Mouse (Mus musculus) heart, embryonic 10.5 days (tissue): ENCODE results near the gene Stambpl1. TPM values are rescaled to one million over a fixed set of nuclear protein-coding genes. Genes with fewer than 3 reads are reported as not detected.

Source experiments
- DNase-seq: peaks from one replicate; pipeline ENCODE4 v3.0.0-alpha.2; 2017; ENCODE audit warnings: low spot score
- H3K27ac ChIP-seq: fragments of 300-500 bp; sonication (generic); 2 replicates; pipeline ENCODE4 v1.5.1; 2016; ENCODE audit warnings: mild to moderate bottlenecking
- H3K27me3 ChIP-seq: fragments of 300-500 bp; sonication (generic); 2 replicates; pipeline ENCODE4 v1.6.1; 2016; ENCODE audit warnings: mild to moderate bottlenecking; ENCODE audit not compliant: poor library complexity, insufficient read depth, severe bottlenecking
- H3K36me3 ChIP-seq: fragments of 300-500 bp; sonication (generic); 2 replicates; pipeline ENCODE4 v1.6.1; 2016; ENCODE audit warnings: mild to moderate bottlenecking, moderate library complexity
- H3K4me1 ChIP-seq: fragments of 300-500 bp; sonication (generic); 2 replicates; pipeline ENCODE4 v1.6.1; 2016; ENCODE audit warnings: mild to moderate bottlenecking
- H3K4me3 ChIP-seq: fragments of 300-500 bp; sonication (generic); 2 replicates; pipeline ENCODE4 v1.5.1; 2016; ENCODE audit warnings: mild to moderate bottlenecking, moderate library complexity
- H3K9me3 ChIP-seq: fragments of 300-500 bp; sonication (generic); 2 replicates; pipeline ENCODE4 v1.6.1; 2016; ENCODE audit warnings: mild to moderate bottlenecking, moderate library complexity
- WGBS: fragments of 180-500 bp; shearing (Covaris S2); methylation state at CpG from one replicate; pipeline ENCODE4 v1.1.7; 2016; 5-methylcytosine and 5-hydroxymethylcytosine counted together
- polyA plus RNA-seq: library from polyadenylated mRNA; unstranded; fragments of >200 nt; fragmentation: Nextera tagmentation; extraction: Ambion mirVana; gene quantifications from 2 replicates; pipeline ENCODE4 v1.2.1, GENCODE M21; 2016

The Stambpl1 gene
- polyA plus RNA-seq, 1 experiment from 2014 or later = 3.9 TPM

- H3K36me3 ChIP-seq = peaks cover 2% of the 10 kb centered on the region; the same call in 1 of the 2 replicates
- 17% methylated on average over 14 of the region's 14 CpGs for WGBS
- no peaks in the 10 kb centered on the region; the same call in 1 of the 2 replicates for H3K27me3 ChIP-seq
- peak overlapping the region; percentile 85 for H3K27ac ChIP-seq
- H3K4me3 ChIP-seq = peak overlapping the region; percentile 59
- DNase-seq = no peak
- H3K4me1 ChIP-seq = peaks cover 14% of the 10 kb centered on the region; the same call in 1 of the 2 replicates
- no peaks in the 10 kb centered on the region for H3K9me3 ChIP-seq
These were observed 62.3 kb downstream of the Stambpl1 start for GRCm38 (mm10) chr19:34254101-34254879.

- peaks cover 2% of the 10 kb centered on the region; the same call in 1 of the 2 replicates for H3K36me3 ChIP-seq
- 27% methylated on average over 16 of the region's 16 CpGs for WGBS
- no peaks in the 10 kb centered on the region for H3K9me3 ChIP-seq
- peak; percentile 92 for DNase-seq
- H3K27me3 ChIP-seq = no peaks in the 10 kb centered on the region
- peak within 1 kb of the TSS; percentile 59 for H3K4me3 ChIP-seq
- peaks cover 14% of the 10 kb centered on the region; the same call in 1 of the 2 replicates for H3K4me1 ChIP-seq
- H3K27ac ChIP-seq = peak within 1 kb of the TSS; percentile 85
These were observed 63.1 kb downstream of the Stambpl1 start, which contains the start of gene Acta2 for GRCm38 (mm10) chr19:34254880-34255681. TSS of gene Acta2 (minus strand) at chr19:34255590.

- DNase-seq = no peak
- Histone ChIP-seq H3K27me3 (no peaks in the 10 kb centered on the region), H3K36me3 (peaks cover 2% of the 10 kb centered on the region; the same call in 1 of the 2 replicates), H3K27ac (peak overlapping the region; percentile 85; the same call in 1 of the 2 replicates), H3K9me3 (no peaks in the 10 kb centered on the region), H3K4me3 (no peak overlapping the region), H3K4me1 (peaks cover 14% of the 10 kb centered on the region; the same call in 1 of the 2 replicates)
- 74% methylated on average over 5 of the region's 5 CpGs for WGBS
These were observed 64.1 kb downstream of the Stambpl1 start for GRCm38 (mm10) chr19:34256149-34256548.

- Histone ChIP-seq H3K27ac (no peak overlapping the region), H3K4me3 (no peak overlapping the region), H3K4me1 (peaks cover 14% of the 10 kb centered on the region; the same call in 1 of the 2 replicates), H3K27me3 (no peaks in the 10 kb centered on the region), H3K36me3 (no peaks in the 10 kb centered on the region), H3K9me3 (no peaks in the 10 kb centered on the region)
- no peak for DNase-seq
- 86% methylated on average over 2 of the region's 2 CpGs for WGBS
These were observed 64.9 kb downstream of the Stambpl1 start for GRCm38 (mm10) chr19:34256936-34257335.

GRCm38 (mm10) chr19:34262273-34262974 is 70.4 kb downstream of the Stambpl1 start:
- H3K27ac ChIP-seq = no peak overlapping the region

GRCm38 (mm10) chr19:34265604-34266193 is 73.7 kb downstream of the Stambpl1 start:
- DNase-seq = no peak
- H3K9me3 ChIP-seq = no peaks in the 10 kb centered on the region
- H3K4me3 ChIP-seq = no peak overlapping the region
- peaks cover 6% of the 10 kb centered on the region; the same call in 1 of the 2 replicates for H3K4me1 ChIP-seq
- H3K27me3 ChIP-seq = no peaks in the 10 kb centered on the region
- peak overlapping the region; percentile 74 for H3K27ac ChIP-seq
- WGBS = 47% methylated on average over 5 of the region's 5 CpGs
- no peaks in the 10 kb centered on the region for H3K36me3 ChIP-seq

More at GRCm38 (mm10) chr19:34262273-34262974, 70.4 kb downstream of the Stambpl1 start:
- Histone ChIP-seq H3K4me1 (peaks cover 6% of the 10 kb centered on the region; the same call in 1 of the 2 replicates), H3K27me3 (no peaks in the 10 kb centered on the region), H3K36me3 (no peaks in the 10 kb centered on the region), H3K4me3 (no peak overlapping the region), H3K9me3 (no peaks in the 10 kb centered on the region)
- WGBS = 78% methylated on average over 2 of the region's 2 CpGs
- DNase-seq = no peak

- H3K27ac ChIP-seq = no peak overlapping the region
- no peak for DNase-seq
- H3K27me3 ChIP-seq = no peaks in the 10 kb centered on the region
- H3K4me1 ChIP-seq = peaks cover 6% of the 10 kb centered on the region; the same call in 1 of the 2 replicates
- no peaks in the 10 kb centered on the region for H3K9me3 ChIP-seq
- WGBS = 35% methylated on average over 1 of the region's 1 CpGs
- no peaks in the 10 kb centered on the region for H3K36me3 ChIP-seq
- H3K4me3 ChIP-seq = no peak overlapping the region
These were observed 77.0 kb downstream of the Stambpl1 start for GRCm38 (mm10) chr19:34268991-34269390.

- DNase-seq = no peak
- Histone ChIP-seq H3K9me3 (no peaks in the 10 kb centered on the region), H3K36me3 (no peaks in the 10 kb centered on the region), H3K4me3 (no peak overlapping the region), H3K27ac (no peak overlapping the region), H3K4me1 (peaks cover 6% of the 10 kb centered on the region; the same call in 1 of the 2 replicates), H3K27me3 (no peaks in the 10 kb centered on the region)
- whole genome bisulfite sequencing = 78% methylated on average over 11 of the region's 11 CpGs
These were observed 78.2 kb downstream of the Stambpl1 start for GRCm38 (mm10) chr19:34270106-34270726.

- no peaks in the 10 kb centered on the region for H3K36me3 ChIP-seq
- H3K27ac ChIP-seq = no peak overlapping the region
- no peak overlapping the region for H3K4me3 ChIP-seq
- DNase-seq = no peak
- no peaks in the 10 kb centered on the region for H3K27me3 ChIP-seq
- no peaks in the 10 kb centered on the region for H3K9me3 ChIP-seq
- 88% methylated on average over 13 of the region's 13 CpGs for WGBS
- H3K4me1 ChIP-seq = peaks cover under 1% of the 10 kb centered on the region; the same call in 1 of the 2 replicates
These were observed 78.9 kb downstream of the Stambpl1 start for GRCm38 (mm10) chr19:34270824-34271464.

GRCm38 (mm10) chr19:34273073-34273472 is 81.0 kb downstream of the Stambpl1 start:
- WGBS = 81% methylated on average over 1 of the region's 1 CpGs
- no peaks in the 10 kb centered on the region for H3K36me3 ChIP-seq

GRCm38 (mm10) chr19:34278078-34278477 is 86.0 kb downstream of the Stambpl1 start:
- H3K27ac ChIP-seq = no peak overlapping the region
- WGBS = 79% methylated on average over 3 of the region's 3 CpGs

More at GRCm38 (mm10) chr19:34273073-34273472, 81.0 kb downstream of the Stambpl1 start:
- H3K9me3 ChIP-seq = no peaks in the 10 kb centered on the region
- no peak for DNase-seq
- H3K27ac ChIP-seq = no peak overlapping the region
- H3K4me3 ChIP-seq = no peak overlapping the region
- no peaks in the 10 kb centered on the region for H3K4me1 ChIP-seq
- H3K27me3 ChIP-seq = no peaks in the 10 kb centered on the region

More at GRCm38 (mm10) chr19:34278078-34278477, 86.0 kb downstream of the Stambpl1 start:
- Histone ChIP-seq H3K4me1 (no peaks in the 10 kb centered on the region), H3K9me3 (no peaks in the 10 kb centered on the region), H3K4me3 (no peak overlapping the region), H3K27me3 (no peaks in the 10 kb centered on the region), H3K36me3 (no peaks in the 10 kb centered on the region)
- DNase-seq = no peak
